Mouse (Mus musculus) heart, postnatal 4 days (tissue): ENCODE data around the gene Dram1. TPM values are rescaled to one million over a fixed set of nuclear protein-coding genes. Genes with fewer than 3 reads are reported as not detected.

ENCODE experiments used
- DNase-seq: peaks from one replicate; pipeline ENCODE4 v3.0.0; 2021
- total RNA-seq, 2 experiments: library from RNA; stranded (reverse); gene quantifications; 2 replicates each; pipeline ENCODE4 v1.2.3; 2021

Gene Dram1
- total RNA-seq, 2 experiments from 2014 or later = 2.8 to 3.1 TPM

DNA sequence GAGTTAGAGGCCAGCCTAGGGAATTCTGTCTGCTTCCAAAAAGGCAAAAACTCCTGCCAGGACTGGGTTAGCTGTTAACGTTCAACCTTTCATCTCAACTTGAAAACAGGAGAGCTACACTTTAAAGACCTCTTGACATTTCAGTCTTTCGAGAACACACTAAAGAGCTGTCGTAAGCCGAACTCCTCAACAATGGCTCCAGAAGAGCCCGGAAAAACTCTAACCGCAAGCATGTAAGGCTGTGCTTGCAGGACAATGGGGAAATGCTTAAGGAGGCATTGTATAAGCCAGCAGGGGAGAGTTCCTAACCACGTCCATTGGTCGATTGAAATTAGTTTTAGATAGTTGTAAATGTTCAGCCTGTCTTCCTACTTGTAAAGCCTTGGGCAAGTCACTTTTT is 29.1 kb downstream of the Dram1 start:
- DNase-seq = no peak

DNA sequence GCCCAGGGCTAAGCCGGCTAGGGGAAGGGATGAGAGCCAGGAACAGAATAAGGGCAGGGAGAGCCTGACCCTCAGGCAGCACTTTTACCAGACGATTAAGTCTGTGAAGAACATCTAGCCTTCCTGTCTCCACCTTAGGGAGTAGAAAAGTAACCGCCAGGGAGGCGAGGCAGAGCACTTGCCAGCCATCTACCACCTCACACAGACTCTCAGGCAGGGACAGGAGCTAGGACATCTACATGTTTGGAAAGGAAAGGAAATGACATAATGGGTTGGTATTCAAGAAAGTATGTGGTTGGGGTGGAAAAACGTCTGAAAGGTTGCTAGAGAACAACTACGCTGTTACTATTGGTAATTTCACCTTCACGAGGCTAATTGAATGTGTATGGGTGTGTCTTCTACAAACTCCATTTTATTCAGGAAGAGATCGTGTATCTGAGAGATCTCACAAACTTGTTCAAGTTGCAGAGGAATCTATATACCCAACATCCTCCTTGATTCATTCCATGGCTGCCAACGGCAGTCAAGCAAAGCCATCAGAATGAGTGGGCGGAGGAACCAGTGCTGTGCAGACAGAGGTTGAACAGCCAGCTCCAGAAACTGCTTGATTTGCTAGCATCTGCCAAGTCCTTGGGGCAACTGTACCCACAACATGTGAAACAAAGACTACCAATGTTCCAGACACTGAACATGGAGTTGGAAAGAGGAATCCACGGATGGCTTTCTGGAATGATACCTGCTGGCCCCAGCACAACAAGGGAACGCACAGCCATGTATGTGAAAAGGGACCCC is 32.2 kb downstream of the Dram1 start:
- no peak for DNase-seq

DNA sequence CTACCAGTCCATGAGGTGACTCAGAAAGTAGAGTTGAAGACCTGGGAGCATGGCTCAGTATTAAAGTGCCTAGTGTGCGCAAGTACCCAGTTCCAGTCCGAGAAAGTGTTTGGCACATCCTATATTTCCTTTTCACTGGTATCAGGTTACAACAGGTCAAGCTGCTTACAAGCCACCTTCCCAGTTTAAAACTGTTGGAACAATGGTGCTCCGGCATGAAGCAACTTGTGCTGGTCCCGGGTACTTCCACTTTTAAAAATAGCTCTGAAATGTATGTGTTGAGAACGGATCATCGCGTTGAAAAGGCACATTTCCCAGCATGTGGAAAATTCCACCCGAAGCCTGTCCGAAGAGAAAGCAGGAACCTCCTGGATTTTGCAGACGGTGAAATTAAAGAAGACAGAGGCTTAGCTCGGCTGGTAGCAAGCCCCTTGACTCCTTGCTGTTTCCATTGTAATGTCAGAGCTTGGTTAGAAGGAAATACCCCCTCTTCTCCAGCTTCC is 32.9 kb downstream of the Dram1 start:
- DNase-seq = no peak

DNA sequence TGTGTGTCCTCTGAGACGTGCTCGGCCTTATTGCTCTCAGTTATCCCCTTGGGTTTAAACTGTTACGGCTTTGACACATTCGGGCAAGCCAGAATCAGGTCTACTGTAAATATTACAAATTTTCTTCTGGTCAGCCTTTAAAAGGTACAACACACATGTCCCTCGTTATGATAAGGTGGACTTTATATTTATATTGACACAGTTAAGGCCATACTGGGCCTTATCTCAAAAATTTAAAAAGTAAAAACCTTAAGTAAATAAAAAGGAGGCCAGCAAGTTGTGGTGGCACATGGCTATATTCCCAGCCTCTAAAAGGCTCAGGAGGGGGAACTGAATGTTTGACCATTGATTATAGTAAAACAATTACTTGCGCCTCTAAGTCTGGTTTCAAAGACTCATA is 37.5 kb downstream of the Dram1 start:
- DNase-seq = no peak

DNA sequence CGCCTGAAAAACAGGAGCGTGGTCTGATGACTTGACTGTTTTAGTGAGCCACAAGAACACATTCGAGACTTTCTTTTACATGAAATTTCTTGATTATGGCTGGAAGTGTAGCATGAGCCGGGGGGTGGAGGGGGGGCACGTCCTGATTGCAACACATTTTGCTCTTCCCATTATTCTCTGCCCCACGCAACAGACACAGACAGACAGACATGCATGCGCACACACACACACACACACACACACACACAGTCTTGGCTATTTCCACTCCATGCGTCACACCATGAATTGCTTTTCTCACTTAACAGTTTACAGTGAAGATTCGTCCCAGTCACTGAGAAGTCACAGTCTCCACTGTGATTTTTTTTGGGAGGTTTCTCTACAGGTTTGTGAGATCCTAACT is 38.2 kb downstream of the Dram1 start:
- no peak for DNase-seq

DNA sequence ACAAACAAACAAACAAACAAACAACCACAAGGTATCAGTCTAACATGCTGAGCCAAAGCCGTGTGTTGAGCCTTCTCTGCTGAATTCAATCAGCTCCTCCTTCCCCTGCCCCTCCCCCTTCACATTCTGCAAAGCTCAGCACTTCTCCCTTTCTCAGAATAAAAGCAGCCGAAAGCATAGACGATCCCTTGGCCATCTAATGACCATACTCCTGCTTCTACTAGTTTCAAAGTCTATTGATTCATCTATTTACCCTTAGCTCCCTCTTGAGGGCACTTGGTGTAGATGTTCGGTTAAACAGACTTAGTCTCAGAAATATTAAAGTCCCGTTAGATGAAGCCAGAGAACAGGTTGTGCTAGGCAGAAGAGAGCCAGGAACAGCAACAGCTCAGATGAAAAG is 48.2 kb downstream of the Dram1 start:
- DNase-seq = no peak

DNA sequence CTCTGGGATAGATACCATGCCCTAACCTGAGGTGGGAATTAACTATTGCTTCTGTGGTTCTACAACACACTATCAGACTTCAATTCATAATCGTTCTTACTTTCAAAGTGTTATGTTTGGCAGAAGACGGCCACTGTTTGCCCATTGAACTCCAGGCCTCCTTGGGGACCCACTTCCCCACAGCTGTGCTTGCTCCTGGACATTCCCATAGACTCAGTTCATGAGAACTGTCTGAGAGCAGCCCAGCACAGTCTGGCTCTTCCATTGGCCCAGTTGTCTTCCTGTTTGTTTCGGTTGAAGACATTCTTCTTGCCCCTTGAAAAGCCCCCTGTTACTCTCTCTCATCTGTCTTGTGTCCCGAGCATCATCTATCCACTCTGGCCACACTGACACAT is 50.8 kb downstream of the Dram1 start:
- no peak for DNase-seq

DNA sequence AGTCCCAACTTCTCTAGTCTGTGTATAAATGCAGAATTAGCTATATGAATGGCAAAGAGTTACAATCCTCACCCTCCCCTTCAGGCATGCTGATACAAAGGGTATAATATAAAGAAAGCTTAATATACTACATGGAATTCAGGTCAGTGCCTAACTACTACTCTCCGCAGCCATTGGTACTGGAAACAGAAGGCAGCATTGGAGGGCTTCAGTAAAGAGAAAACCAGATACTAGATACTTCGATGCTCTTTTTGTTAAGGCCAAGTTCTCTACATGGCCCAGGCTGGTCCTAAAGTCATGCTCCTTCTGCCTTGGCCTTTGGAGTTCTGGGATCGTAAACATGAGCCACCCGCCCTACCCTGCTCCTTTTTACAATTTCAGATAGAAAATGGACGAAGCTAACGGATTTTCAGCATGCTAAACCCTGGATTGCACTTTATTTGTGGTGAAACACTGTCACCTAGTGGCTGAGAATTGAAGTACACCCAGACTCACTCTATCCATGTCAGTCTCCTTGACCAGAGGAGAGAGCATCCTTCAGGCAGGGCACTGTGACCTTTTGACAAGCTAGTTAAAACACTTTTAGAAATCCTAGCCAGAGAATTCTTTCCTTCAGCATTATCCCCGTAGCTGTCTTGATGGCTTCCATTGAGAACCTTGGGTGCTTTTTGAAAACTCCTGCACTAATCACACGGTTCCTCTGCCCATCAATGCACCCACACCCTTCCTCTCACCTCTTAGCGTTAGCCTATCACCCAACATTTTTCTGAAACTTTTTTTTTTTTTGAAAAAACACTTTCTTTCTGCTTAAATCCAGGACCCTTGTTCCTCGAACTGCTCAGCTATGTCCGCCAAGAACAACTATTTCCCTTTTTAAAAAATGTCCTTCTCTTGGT is 51.5 kb downstream of the Dram1 start:
- peak; percentile 86 for DNase-seq

DNA sequence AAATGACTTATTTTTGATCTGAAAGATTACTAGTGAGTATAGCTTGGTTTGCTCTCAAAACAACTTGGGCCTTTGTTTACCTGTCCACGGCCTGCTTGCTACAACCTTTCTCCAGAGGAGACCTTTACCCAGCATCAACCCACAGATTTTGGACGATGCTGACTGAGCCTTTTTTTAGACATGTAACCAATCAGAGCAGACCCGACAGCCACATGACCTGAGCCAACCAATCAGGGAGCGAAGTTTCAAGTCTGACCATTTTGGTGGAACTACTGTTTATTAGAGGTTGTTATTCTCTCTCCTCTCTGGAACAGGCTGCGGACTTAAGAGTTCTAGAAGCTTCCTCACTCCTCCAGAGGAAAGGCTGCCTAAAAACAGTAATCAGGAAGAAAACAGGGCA is 57.1 kb downstream of the Dram1 start:
- DNase-seq = no peak

DNA sequence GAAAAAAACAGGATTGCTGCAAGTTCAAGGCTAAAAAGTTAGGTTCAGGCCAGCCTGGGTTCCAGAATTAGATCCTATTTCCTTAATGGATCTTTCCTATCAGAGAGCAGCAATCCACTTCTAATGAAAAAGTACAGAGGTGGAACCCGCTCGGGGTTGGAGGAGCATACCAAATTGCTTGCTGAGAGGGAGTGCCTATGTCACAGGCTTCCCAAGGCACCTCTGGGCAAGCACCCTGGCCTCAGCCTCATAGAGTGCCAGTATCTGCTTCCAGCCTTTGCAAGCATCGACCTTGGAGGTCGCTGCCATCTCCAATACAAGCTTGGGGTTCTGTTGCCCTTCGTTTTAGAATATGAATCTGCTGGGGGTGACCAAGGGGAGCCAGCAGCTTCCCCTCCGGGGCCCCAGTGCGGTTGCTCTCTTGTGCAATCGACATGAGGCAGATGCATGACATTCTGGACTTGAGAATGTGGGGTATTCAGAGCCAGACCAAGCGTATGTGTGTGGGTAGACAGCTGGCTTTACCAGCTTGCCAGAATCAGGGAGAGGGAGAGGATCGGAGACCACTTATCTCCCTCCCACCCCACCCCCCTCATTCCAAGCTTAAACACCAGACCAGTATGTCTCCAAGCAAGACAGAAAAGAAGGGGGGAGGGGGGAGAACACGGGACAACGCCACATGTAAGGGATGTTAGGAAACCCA is 58.0 kb downstream of the Dram1 start:
- peak; percentile 24 for DNase-seq

DNA sequence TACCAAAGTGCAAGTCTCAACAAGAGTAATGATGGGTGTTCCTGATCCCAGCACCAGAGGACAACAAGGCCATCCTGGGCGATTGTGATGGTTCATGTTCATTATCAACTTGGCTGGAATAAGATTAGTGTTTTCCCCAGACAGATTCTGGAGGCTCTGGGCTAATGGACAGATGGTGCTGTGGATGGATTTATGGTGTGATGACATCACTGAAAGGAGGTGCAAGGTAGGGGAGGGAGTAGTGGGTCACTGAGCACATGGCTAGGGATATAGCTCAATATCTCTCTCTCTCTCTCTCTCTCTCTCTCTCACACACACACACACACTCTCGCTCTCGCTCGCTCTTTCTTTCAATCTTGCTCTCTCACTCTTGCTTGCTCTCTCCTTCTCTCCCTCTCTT is 60.7 kb downstream of the Dram1 start:
- no peak for DNase-seq

DNA sequence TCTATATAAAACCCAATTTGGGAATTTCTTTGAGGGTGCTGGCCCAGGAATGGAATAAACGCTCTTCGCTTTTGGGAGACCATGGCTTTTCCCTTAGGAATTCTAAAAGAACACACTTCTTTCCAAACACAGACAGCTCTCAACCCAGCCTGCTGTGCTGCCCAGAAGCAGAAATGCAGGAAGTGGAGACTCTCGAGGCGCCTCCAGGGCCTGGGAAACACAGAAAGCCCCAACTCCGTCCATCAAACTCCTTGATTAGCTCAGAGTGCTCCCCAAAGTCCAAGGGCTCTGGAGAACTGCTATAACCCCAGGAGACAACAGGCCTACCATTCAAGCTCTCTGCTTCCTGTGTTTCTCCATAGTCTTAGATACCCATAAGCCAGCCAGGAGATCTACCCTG is 61.7 kb downstream of the Dram1 start:
- DNase-seq = no peak

DNA sequence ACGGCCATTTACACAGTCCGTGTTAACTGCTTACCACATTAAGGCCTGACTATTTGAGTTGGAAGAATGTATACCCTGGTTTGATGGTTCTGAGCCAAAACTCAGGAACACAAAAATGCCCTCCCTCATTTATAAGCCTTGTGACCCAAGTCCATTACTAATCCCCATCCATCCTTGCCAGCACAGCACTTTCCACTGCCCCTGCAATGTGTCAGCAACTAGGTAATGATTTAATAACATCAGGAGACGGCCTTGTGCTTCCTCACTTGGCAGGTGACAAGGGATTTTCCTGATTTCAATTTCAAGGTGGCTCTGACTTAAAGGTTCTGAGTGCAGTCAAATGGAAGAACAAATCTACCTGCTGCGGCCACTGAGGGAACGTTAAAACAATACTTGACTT is 64.0 kb downstream of the Dram1 start:
- DNase-seq = no peak

DNA sequence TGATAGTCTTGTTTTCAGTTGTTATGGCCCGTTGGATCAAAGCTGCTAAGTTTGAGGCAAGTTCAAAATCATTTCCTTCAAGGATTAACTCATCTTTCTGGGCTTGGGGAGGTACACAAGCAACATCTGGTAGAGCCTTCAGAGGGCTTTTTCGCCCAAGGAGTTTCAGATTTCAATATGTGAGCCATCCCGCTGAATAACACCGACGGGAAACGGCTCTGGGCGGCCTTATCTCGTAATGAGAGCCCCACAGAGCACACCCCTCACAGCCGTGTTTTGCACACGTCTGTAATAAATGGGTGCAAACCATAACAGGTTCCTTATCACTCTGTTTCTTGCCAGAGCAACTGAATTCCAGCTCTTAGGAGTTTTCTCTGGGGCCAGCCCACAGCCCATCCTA is 69.0 kb downstream of the Dram1 start:
- no peak for DNase-seq

DNA sequence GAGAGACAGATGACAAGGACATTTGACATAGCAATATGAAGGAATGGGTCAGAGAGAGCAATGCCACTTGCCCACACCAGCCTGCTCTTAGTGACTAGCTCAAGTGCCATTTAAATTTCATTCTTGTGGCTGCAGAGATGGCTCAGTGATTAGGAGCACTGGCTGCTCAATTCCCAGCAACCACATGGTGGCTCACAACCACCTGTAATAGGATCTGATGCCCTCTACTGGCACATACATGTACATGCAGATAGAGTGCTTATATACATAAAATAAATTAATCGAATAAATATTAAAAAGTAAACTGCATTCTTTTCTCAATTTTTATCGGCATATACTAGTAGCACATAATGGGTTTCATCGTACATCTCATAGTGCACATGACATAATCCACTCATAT is 72.6 kb downstream of the Dram1 start:
- DNase-seq = no peak

DNA sequence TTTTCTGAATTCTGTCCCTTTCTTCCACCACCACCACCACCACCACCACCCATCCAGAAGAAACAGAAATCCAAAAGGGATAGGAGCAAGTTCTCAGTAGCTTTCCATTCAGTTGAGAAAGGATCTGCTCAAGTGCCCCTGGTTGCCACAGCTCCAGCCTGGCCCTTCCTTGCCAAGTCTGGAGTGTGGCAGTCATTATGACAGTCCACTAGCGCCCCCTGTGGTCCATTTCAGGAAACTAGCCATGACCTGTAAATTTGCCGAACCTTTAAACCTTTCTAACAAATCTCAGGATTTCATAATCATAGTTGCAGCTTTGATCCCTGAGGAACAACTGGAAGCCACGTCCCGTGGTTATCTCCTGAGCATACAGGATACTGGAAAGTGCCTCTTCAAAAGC is 74.6 kb downstream of the Dram1 start:
- DNase-seq = peak; percentile 84

DNA sequence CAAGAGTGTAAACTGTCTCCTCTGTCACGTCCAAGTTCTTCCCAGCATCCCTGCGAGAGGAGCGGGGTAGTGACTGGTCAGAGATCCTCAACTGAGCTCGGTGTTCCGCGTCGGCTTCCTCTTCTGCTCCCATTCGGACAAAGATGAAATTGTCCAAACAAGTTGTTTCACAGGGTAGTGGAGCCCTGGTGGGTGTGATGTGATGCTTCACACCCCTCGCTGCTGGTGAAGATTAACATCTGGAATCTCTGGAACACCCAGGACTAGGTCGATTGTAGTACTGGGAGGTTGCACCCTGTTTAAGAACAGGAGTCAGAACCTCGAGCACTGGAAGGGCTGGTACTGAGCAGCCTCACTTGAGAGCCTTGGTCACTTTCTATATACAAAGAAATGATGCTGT is 75.8 kb downstream of the Dram1 start:
- no peak for DNase-seq

DNA sequence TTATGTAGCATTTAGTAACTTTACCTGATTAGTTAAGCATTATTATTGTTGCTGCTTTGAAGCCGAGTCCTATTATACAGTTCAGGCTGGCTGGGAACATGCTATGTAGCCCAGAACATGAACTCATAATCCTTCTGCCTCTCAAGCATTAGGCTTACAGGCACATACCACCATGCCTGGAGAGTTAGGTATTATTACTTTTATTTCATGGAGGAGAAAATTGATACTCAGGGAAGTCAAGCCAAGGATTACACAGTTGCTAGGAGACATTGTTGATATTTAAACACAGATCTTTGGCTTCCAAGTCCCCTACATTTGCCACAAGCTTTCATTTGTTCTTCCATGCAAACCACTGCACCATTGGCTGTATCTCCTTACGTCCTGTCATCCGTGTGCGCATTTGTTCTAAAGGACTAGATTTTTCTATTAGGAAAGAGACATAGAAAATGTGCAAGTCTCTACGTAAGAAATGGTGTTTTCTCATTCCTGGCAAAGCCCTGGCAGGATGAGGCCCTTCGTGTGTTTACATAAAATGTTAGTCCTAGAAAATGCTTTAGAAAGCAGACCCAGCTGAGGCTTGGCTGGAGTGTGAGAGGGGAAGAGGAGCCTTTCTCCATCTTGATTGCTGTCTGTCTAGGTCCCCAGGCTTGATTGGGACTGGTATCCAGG is 76.9 kb downstream of the Dram1 start:
- DNase-seq = no peak

DNA sequence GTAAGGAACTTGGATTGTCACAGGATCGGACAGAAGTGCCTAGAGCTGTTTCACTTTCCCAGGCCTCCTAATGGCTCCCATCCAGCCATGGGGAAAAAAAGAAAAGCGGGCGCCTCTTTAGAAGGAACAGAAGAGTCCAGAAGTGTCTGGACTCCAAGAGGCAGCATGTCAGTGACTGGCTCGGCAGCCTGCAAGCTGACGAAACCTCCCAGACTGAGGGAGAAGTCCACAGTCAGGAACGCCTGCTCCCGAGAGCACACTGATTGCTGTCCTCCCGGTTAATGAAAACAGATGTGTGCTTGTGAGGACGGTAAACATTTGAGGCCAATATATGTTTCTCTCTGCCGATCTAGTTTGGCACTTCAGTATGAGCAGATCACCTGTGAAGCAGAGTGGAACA is 81.9 kb downstream of the Dram1 start:
- DNase-seq = peak; percentile 17

DNA sequence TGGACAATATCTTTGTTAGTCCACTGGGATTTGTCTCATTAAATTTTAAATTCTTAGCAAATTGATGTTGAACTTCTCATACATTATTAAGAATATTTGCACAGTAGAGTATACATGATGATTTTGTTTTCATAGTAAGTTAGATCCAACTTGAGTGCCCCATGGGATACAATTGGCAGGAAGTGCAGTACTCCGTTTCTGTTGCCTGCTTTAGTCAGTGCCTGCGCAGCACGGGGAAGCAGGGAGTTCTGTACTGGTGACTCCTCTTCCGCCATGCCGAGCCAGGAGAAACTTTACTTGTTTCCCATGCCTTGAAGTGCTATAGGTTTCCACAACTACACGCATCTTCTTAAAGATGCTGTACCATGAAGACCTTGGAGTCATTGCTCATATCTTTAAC is 83.8 kb downstream of the Dram1 start:
- peak; percentile 26 for DNase-seq

DNA sequence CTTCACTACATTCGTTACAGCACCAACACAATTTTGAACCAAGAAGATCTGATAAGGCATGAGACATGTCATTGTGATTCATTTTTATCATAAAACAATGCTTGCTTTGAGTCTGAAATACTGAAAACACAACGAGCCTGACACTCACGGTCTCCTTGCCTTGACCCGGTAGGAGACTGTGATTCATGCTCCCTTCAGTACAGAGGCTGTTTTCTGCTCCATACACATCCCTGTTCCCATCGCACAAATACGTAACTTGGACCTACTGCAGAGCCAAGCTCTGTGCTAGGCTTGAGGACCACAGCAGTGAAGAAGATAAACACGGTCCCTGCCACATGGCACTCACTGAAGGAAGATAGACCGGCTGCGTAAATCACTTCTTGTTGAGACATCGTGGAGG is 90.8 kb downstream of the Dram1 start:
- no peak for DNase-seq

DNA sequence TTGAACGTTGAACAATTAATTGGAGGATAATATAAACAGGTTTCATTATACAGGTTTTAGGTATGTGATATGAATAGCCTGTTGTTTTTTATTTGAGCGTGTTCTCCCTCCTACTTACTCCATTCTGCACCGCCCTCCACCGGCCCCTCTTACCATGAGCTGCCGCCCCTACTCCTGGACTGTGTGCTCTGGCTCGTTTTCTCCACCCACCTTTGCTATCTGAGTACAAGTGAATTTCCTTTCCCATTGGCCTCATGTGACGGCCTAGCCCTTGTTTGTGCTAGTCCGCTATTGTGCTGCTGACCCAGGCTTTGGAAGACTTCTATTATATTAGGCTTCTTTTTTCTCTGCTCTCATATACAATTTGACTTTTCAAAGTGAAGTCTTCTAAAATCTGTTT is 91.6 kb downstream of the Dram1 start:
- DNase-seq = no peak
